Mouse (Mus musculus) ES-Bruce4 (cell line): ENCODE measurements at regions not wholly inside any gene's neighbourhood (a gene's known extent, or its start where the extent isn't known, plus 50 kb on each side); places are given as distances from the start of the nearest gene placed in this dataset.

Source experiments
- H3K27ac ChIP-seq: 2 replicates; pipeline ENCODE4 v1.5.1; 2012; ENCODE audit warnings: low read length, inconsistent platforms; ENCODE audit not compliant: insufficient read depth
- H3K27me3 ChIP-seq: 2 replicates; pipeline ENCODE4 v1.6.1; 2012; ENCODE audit warnings: mild to moderate bottlenecking, low read length, inconsistent platforms; ENCODE audit not compliant: control insufficient read depth, poor library complexity, insufficient read depth, severe bottlenecking
- H3K36me3 ChIP-seq: 2 replicates; pipeline ENCODE4 v1.6.1; 2012; ENCODE audit warnings: inconsistent platforms, mild to moderate bottlenecking, low read length, moderate library complexity; ENCODE audit not compliant: control insufficient read depth, poor library complexity, insufficient read depth, severe bottlenecking
- H3K4me1 ChIP-seq: one replicate; pipeline ENCODE4 v1.8.1; 2011; ENCODE audit warnings: low read length; ENCODE audit not compliant: control insufficient read depth, insufficient read depth
- H3K4me3 ChIP-seq: 2 replicates; pipeline ENCODE4 v1.5.1; 2011; ENCODE audit warnings: low read depth, mild to moderate bottlenecking, low read length
- H3K9ac ChIP-seq: 2 replicates; pipeline ENCODE4 v1.6.1; 2012; ENCODE audit warnings: low read depth, mild to moderate bottlenecking, inconsistent platforms; ENCODE audit not compliant: poor library complexity, severe bottlenecking
- H3K9me3 ChIP-seq: replicated peaks from 2 replicates; pipeline ENCODE4 v1.6.1; 2012; ENCODE audit warnings: mild to moderate bottlenecking, low read length, inconsistent platforms; ENCODE audit not compliant: control insufficient read depth, poor library complexity, insufficient read depth, severe bottlenecking
- CTCF ChIP-seq: IDR thresholded peaks from one replicate; pipeline ENCODE4 v1.8.1; 2011; ENCODE audit warnings: low read depth, low read length
- EP300 ChIP-seq: IDR thresholded peaks from 2 replicates; pipeline ENCODE4 v1.6.1; 2011; ENCODE audit warnings: low read depth, low read length; ENCODE audit not compliant: insufficient read depth
- POLR2A ChIP-seq: IDR thresholded peaks from one replicate; pipeline ENCODE4 v1.8.1; 2011; ENCODE audit warnings: low read length; ENCODE audit not compliant: insufficient read depth

DNA sequence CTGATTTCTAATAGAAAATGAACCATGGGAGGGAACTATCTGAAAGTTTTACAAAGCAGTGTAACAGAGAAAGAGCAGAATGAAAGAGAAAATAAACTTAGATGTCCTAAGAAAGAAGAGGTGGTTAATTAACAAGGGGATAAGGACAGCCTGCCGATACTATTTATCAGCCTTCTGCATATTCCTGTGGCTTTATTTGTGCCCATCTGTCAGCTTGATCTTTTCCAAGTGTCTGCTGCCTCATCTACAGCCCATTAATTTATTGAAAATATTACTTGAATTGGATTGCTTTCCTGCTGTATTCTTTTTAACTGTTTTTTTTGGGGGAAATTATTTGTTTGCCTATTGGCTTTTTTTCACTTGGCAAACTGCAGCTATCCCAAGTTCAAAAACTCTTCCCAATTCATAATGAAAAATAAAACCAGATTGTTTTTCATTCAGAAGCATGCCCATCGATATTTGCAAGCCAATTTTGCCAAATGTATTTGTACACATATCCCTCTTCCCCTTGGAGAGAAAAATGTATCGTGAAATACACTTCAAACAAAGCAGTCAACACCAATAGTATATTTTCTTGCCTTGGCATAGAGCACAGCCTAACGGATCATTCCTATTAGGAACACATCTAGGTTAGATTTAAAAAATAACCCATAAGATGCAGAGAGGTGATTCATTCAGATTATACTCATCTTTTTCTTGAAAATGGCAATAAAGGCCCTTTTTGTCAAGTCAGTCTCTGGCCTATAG is 289.3 kb downstream of the Rnf152 start:
- peaks cover 2% of the 10 kb centered on the region for H3K4me1 ChIP-seq
- TF ChIP-seq CTCF (no peak), POLR2A (no peak)
- no peak overlapping the region for H3K9ac ChIP-seq
- no peaks in the 10 kb centered on the region for H3K27me3 ChIP-seq
- no peak overlapping the region for H3K4me3 ChIP-seq
- H3K36me3 ChIP-seq = no peaks in the 10 kb centered on the region
- no peak overlapping the region for H3K27ac ChIP-seq
- H3K9me3 ChIP-seq = no peaks in the 10 kb centered on the region

DNA sequence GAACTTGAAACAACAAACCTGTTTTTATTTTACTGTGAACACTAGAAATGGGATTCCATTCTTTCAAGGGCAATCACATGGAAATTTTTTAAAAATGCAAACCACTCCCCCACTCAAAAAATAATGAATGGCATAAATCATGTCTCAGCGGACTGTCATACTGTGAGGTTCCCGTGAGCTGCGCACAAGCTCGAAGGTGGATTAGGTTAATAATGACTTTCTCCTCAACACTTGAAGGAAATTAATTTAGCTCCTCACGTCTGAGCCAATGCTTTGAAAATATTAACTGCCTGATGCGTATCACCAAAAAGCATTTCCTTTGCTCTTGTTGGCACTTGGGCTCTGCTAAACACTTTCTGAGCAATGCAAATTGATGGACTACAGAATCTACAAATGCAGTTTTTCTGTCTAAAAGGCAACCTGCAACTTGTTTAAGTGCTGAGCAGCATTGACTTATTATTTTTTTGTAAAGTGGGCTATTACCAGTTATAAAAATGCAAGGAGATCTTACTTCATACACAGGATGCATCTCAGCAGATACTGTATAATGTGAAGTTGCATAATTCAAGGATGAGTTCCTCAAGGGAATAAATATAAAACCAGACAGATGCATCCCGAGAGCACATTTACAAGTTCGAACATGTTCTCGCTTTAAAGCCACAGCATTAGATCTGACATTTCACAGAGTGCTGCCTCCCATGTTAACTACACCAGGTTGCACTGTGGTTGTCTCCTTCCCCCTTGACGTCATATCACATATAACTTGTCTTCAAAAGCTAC is 282.4 kb downstream of the Cdh20 start:
- TF ChIP-seq EP300 (no peak), CTCF (no peak), POLR2A (no peak)
- H3K27ac ChIP-seq = no peak overlapping the region
- no peaks in the 10 kb centered on the region for H3K4me1 ChIP-seq
- no peaks in the 10 kb centered on the region for H3K36me3 ChIP-seq
- no peaks in the 10 kb centered on the region for H3K27me3 ChIP-seq
- H3K9me3 ChIP-seq = no peaks in the 10 kb centered on the region
- H3K9ac ChIP-seq = no peak overlapping the region
- no peak overlapping the region for H3K4me3 ChIP-seq
